Mouse (Mus musculus): ENCODE results near the gene Gmeb1. TPM values are rescaled to one million over a fixed set of nuclear protein-coding genes. Genes with fewer than 3 reads are reported as not detected.

Gene Gmeb1
- polyA plus RNA-seq, 1 experiment = 13.5 TPM

DNA sequence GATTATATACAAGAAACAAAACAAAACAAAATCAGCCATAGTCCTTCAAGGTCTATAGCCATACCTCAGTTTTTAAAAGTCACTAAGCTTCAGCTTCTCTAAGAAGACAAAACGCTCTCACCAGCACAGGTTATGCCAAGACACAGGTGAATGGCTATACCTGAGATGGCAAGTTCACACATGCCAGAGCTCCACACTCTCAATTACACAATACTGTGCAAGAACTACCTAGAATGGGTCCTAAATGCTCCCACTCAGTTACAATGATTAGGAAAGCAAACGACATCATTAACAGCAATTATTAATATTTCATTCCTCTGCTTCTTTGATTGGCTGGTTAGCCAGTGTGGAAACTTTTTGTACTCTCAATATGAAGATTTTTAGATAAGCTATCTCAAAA is 52.1 kb downstream of the Gmeb1 start:
- H3K4me3 ChIP-seq (ENCODE audit: low read depth, low read length) = no peak overlapping the region
- WGBS = 44% methylated on average over 2 of the region's 2 CpGs
- peaks cover 27% of the 10 kb centered on the region for H3K36me3 ChIP-seq (ENCODE audit: control insufficient read depth, insufficient read depth, low read length)
- H3K27me3 ChIP-seq (ENCODE audit: control insufficient read depth, insufficient read depth, low read length) = no peaks in the 10 kb centered on the region; the same call in 1 of the 2 replicates
- no peak overlapping the region for H3K27ac ChIP-seq (ENCODE audit: insufficient read depth, low read depth, low read length)
- no peak for TF ChIP-seq POLR2A (IDR thresholded peaks at IDR 0.05; ENCODE audit: low read depth, low read length)
- no peak for TF ChIP-seq CTCF (IDR thresholded peaks at IDR 0.05; ENCODE audit: extremely low read depth, insufficient read length, insufficient replicate concordance, low read depth, low read length)
- no peaks in the 10 kb centered on the region for H3K4me1 ChIP-seq (ENCODE audit: control insufficient read depth, insufficient read depth, insufficient read length, low read length)

GRCm38 (mm10) chr4:132207280-132207679 is 54.1 kb downstream of the Gmeb1 start:
- H3K4me3 ChIP-seq (ENCODE audit: low read depth, low read length) = no peak overlapping the region
- TF ChIP-seq CTCF (IDR thresholded peaks at IDR 0.05; ENCODE audit: extremely low read depth, insufficient read length, insufficient replicate concordance, low read depth, low read length) = no peak
- no peak for TF ChIP-seq POLR2A (IDR thresholded peaks at IDR 0.05; ENCODE audit: low read depth, low read length)
- no peaks in the 10 kb centered on the region; the same call in 1 of the 2 replicates for H3K27me3 ChIP-seq (ENCODE audit: control insufficient read depth, insufficient read depth, low read length)
- no peak overlapping the region for H3K27ac ChIP-seq (ENCODE audit: insufficient read depth, low read depth, low read length)
- H3K4me1 ChIP-seq (ENCODE audit: control insufficient read depth, insufficient read depth, insufficient read length, low read length) = no peaks in the 10 kb centered on the region
- peaks cover 40% of the 10 kb centered on the region for H3K36me3 ChIP-seq (ENCODE audit: control insufficient read depth, insufficient read depth, low read length)
- 36% methylated on average over 4 of the region's 4 CpGs for WGBS

DNA sequence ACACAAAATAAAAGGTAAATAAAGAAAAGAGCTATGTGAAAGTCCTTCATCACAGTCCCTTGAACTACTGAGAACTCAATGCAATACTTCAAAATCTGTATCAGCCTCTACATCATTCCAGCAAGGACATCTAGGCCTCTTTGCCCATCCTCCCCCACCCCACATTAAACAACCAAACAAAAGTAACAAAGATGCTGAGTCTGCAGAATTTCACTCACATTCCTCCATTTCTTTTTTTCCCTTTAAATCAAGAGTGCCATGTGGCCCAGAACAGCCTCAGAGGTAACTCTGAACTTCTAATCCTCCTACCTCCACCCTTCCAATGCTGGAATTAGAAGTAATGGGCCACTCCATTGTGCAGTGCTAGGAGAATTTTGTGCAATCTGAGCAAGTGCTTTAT is 62.6 kb downstream of the Gmeb1 start:
- Histone ChIP-seq H3K4me1 (ENCODE audit: control insufficient read depth, insufficient read depth, insufficient read length, low read length) (peaks cover 17% of the 10 kb centered on the region; the same call in 1 of the 2 replicates), H3K27me3 (ENCODE audit: control insufficient read depth, insufficient read depth, low read length) (no peaks in the 10 kb centered on the region), H3K4me3 (ENCODE audit: low read depth, low read length) (no peak overlapping the region), H3K27ac (ENCODE audit: insufficient read depth, low read depth, low read length) (0 out of 2 replicates have a peak overlapping the region, but pooled peaks have one; percentile 2), H3K36me3 (ENCODE audit: control insufficient read depth, insufficient read depth, low read length) (peaks cover 25% of the 10 kb centered on the region)
- TF ChIP-seq CTCF (IDR thresholded peaks at IDR 0.05; ENCODE audit: extremely low read depth, insufficient read length, insufficient replicate concordance, low read depth, low read length) = no peak
- no peak for TF ChIP-seq POLR2A (IDR thresholded peaks at IDR 0.05; ENCODE audit: low read depth, low read length)

DNA sequence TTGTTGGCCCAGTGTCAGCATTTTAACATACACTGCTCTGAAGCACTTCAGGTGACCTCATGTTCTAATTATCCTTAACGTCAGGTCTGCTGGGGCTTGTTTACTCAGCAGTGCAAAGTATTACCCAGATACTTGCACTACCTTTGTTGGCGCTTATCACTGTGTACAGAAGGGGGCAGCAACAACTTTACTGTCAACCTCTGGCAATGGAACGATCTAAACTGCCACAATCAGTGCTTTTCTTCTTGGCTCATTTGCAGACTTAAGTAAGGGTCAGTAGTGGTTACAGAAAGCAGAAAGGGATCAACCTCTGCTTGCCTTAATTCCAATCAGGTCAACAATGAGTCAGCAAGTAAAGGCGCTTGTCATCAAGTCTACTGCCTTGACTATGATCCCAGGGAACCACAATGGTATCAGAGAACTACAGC is 63.1 kb downstream of the Gmeb1 start:
- 15% methylated on average over 4 of the region's 4 CpGs for WGBS
- Histone ChIP-seq H3K4me1 (ENCODE audit: control insufficient read depth, insufficient read depth, insufficient read length, low read length) (peaks cover 17% of the 10 kb centered on the region; the same call in 1 of the 2 replicates), H3K27me3 (ENCODE audit: control insufficient read depth, insufficient read depth, low read length) (no peaks in the 10 kb centered on the region), H3K36me3 (ENCODE audit: control insufficient read depth, insufficient read depth, low read length) (peaks cover 24% of the 10 kb centered on the region), H3K27ac (ENCODE audit: insufficient read depth, low read depth, low read length) (peak overlapping the region; percentile 29; the same call in 1 of the 2 replicates), H3K4me3 (ENCODE audit: low read depth, low read length) (no peak overlapping the region)
- TF ChIP-seq CTCF (IDR thresholded peaks at IDR 0.05; ENCODE audit: extremely low read depth, insufficient read length, insufficient replicate concordance, low read depth, low read length) (no peak), POLR2A (IDR thresholded peaks at IDR 0.05; ENCODE audit: low read depth, low read length) (no peak)

- TF ChIP-seq POLR2A (IDR thresholded peaks at IDR 0.05; ENCODE audit: low read depth, low read length) = no peak
- no peak for TF ChIP-seq CTCF (IDR thresholded peaks at IDR 0.05; ENCODE audit: extremely low read depth, insufficient read length, insufficient replicate concordance, low read depth, low read length)
- no peaks in the 10 kb centered on the region for H3K27me3 ChIP-seq (ENCODE audit: control insufficient read depth, insufficient read depth, low read length)
- no peak overlapping the region for H3K4me3 ChIP-seq (ENCODE audit: low read depth, low read length)
- peak overlapping the region; percentile 96 for H3K27ac ChIP-seq (ENCODE audit: insufficient read depth, low read depth, low read length)
- peaks cover 14% of the 10 kb centered on the region; the same call in 1 of the 2 replicates for H3K4me1 ChIP-seq (ENCODE audit: control insufficient read depth, insufficient read depth, insufficient read length, low read length)
- H3K36me3 ChIP-seq (ENCODE audit: control insufficient read depth, insufficient read depth, low read length) = peaks cover 17% of the 10 kb centered on the region
- WGBS = 29% methylated on average over 3 of the region's 3 CpGs
Observed at GRCm38 (mm10) chr4:132194975-132195374, 66.4 kb downstream of the Gmeb1 start.

- Histone ChIP-seq H3K27ac (ENCODE audit: insufficient read depth, low read depth, low read length) (peak overlapping the region; percentile 96), H3K4me1 (ENCODE audit: control insufficient read depth, insufficient read depth, insufficient read length, low read length) (peaks cover 14% of the 10 kb centered on the region; the same call in 1 of the 2 replicates), H3K36me3 (ENCODE audit: control insufficient read depth, insufficient read depth, low read length) (peaks cover 19% of the 10 kb centered on the region), H3K27me3 (ENCODE audit: control insufficient read depth, insufficient read depth, low read length) (no peaks in the 10 kb centered on the region), H3K4me3 (ENCODE audit: low read depth, low read length) (no peak overlapping the region)
- TF ChIP-seq CTCF (IDR thresholded peaks at IDR 0.05; ENCODE audit: extremely low read depth, insufficient read length, insufficient replicate concordance, low read depth, low read length) (no peak), POLR2A (IDR thresholded peaks at IDR 0.05; ENCODE audit: low read depth, low read length) (no peak)
- 70% methylated on average over 6 of the region's 6 CpGs for WGBS
Observed at GRCm38 (mm10) chr4:132194373-132194772, 67.0 kb downstream of the Gmeb1 start.

DNA sequence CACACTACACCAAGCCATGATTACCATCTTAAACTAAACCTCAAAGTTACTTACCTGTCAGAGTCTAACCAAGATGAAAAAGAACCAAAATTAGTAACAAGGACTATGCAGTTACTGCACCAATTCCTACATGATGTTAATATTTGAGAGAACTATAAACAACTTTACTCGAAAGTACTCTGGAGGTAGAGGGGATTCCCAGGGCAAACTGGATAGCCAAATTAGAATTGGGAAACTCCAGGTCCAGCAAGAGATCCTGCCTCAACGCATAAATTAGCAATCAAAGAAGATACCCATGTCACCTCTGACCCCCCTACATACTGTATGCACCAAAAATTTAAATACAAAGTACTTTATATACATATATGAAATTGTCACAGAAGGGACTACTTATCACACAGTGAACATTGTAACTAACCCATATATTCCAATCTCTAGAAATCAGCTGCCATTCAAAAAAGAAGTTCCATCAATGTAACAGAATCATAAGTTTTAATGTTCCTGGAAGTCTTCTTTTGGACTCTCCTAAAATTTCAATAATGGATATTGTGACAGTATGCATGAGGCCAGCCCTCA is 73.5 kb downstream of the Gmeb1 start:
- 71% methylated on average over 2 of the region's 2 CpGs for WGBS

More for the DNA sequence above, 73.5 kb downstream of the Gmeb1 start:
- peaks cover 35% of the 10 kb centered on the region for H3K36me3 ChIP-seq (ENCODE audit: control insufficient read depth, insufficient read depth, low read length)
- H3K4me3 ChIP-seq (ENCODE audit: low read depth, low read length) = no peak overlapping the region
- H3K27ac ChIP-seq (ENCODE audit: insufficient read depth, low read depth, low read length) = no peak overlapping the region
- no peaks in the 10 kb centered on the region for H3K27me3 ChIP-seq (ENCODE audit: control insufficient read depth, insufficient read depth, low read length)
- H3K4me1 ChIP-seq (ENCODE audit: control insufficient read depth, insufficient read depth, insufficient read length, low read length) = no peaks in the 10 kb centered on the region
- no peak for TF ChIP-seq CTCF (IDR thresholded peaks at IDR 0.05; ENCODE audit: extremely low read depth, insufficient read length, insufficient replicate concordance, low read depth, low read length)
- TF ChIP-seq POLR2A (IDR thresholded peaks at IDR 0.05; ENCODE audit: low read depth, low read length) = no peak
